Mouse (Mus musculus) forebrain, embryonic 12.5 days (tissue): Measurements from ENCODE around the gene Gm20696. TPM values are rescaled to one million over a fixed set of nuclear protein-coding genes. Genes with fewer than 3 reads are reported as not detected.

Experiments
- ATAC-seq: fragments of 200-750 bp; cut with Nextera tagmentation; 2 replicates; pipeline ENCODE4 v1.8.0; 2017; ENCODE audit warnings: moderate TSS enrichment; ENCODE audit not compliant: low FRiP score
- H3K27ac ChIP-seq: fragments of 300-500 bp; sonication (generic); 2 replicates; pipeline ENCODE4 v1.5.1; 2016; ENCODE audit warnings: mild to moderate bottlenecking
- H3K27me3 ChIP-seq: fragments of 300-500 bp; sonication (generic); 2 replicates; pipeline ENCODE4 v1.6.1; 2016; ENCODE audit warnings: mild to moderate bottlenecking
- H3K36me3 ChIP-seq: fragments of 300-500 bp; sonication (generic); replicated peaks from 2 replicates; pipeline ENCODE4 v1.6.1; 2016; ENCODE audit warnings: mild to moderate bottlenecking
- H3K4me1 ChIP-seq: fragments of 300-500 bp; sonication (generic); 2 replicates; pipeline ENCODE4 v1.6.1; 2016
- H3K4me2 ChIP-seq: fragments of 300-500 bp; sonication (generic); 2 replicates; pipeline ENCODE4 v1.6.1; 2016; ENCODE audit warnings: mild to moderate bottlenecking, moderate library complexity
- H3K4me3 ChIP-seq: fragments of 300-500 bp; sonication (generic); replicated peaks from 2 replicates; pipeline ENCODE4 v1.5.1; 2016; ENCODE audit warnings: mild to moderate bottlenecking
- H3K9ac ChIP-seq: fragments of 300-500 bp; sonication (generic); 2 replicates; pipeline ENCODE4 v1.6.1; 2016; ENCODE audit warnings: mild to moderate bottlenecking
- H3K9me3 ChIP-seq: fragments of 300-500 bp; sonication (generic); 2 replicates; pipeline ENCODE4 v1.6.1; 2016
- WGBS: fragments of 180-500 bp; shearing (Covaris S2); methylation state at CpG from one replicate; pipeline ENCODE4 v1.1.7; 2016; 5-methylcytosine and 5-hydroxymethylcytosine counted together
- polyA plus RNA-seq: library from polyadenylated mRNA; unstranded; fragments of >200 nt; fragmentation: Nextera tagmentation; extraction: Ambion mirVana; gene quantifications from 2 replicates; pipeline ENCODE4 v1.2.1, GENCODE M21; 2016

The Gm20696 gene
- polyA plus RNA-seq, 1 experiment from 2014 or later: 6.0 TPM

- WGBS: 85% methylated on average over 5 of the region's 5 CpGs
- 0 out of 2 replicates have a peak, but pooled peaks cover 4% of the 10 kb centered on the region for H3K27me3 ChIP-seq
- ATAC-seq: no peak
- H3K4me2 ChIP-seq: no peak overlapping the region
- no peaks in the 10 kb centered on the region for H3K36me3 ChIP-seq
- no peak overlapping the region for H3K9ac ChIP-seq
- H3K9me3 ChIP-seq: no peaks in the 10 kb centered on the region
- no peak overlapping the region for H3K27ac ChIP-seq
- H3K4me1 ChIP-seq: no peaks in the 10 kb centered on the region
- H3K4me3 ChIP-seq: no peak overlapping the region
Observed at GRCm38 (mm10) chr6:99683974-99684373, 17.4 kb upstream of the Gm20696 start.

DNA sequence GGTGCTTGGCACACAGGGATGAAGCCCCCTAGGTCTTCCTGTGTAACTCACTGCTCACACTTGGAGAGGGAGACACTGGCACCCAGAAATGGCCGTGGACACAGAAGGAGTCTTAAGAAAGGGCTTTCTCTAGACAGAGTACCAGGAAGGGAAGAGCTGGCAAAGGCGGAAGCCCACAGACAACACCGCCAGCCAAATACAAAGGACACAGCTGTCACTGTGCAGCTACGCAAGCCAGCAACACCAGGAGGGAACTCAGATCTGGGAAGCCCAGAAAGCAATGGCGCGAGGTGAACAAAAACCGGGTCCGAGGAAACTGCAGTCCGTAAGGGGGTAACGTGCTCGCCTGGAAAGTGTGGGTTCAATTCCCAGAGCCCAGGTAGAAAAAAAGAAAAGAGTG lies 11.5 kb upstream of the Gm20696 start:
- 73% methylated on average over 11 of the region's 11 CpGs for WGBS
- ATAC-seq: 0 out of 2 replicates have a peak, but pooled peaks have one; percentile 17
- H3K4me1 ChIP-seq: peaks cover 10% of the 10 kb centered on the region; the same call in 1 of the 2 replicates
- H3K27ac ChIP-seq: peak overlapping the region; percentile 26; the same call in 1 of the 2 replicates
- H3K27me3 ChIP-seq: no peaks in the 10 kb centered on the region
- no peak overlapping the region for H3K9ac ChIP-seq
- H3K36me3 ChIP-seq: no peaks in the 10 kb centered on the region
- no peak overlapping the region for H3K4me2 ChIP-seq
- H3K4me3 ChIP-seq: no peak overlapping the region
- no peaks in the 10 kb centered on the region for H3K9me3 ChIP-seq

GRCm38 (mm10) chr6:99677325-99677724 lies 10.7 kb upstream of the Gm20696 start:
- H3K27ac ChIP-seq: no peak overlapping the region
- no peaks in the 10 kb centered on the region for H3K27me3 ChIP-seq
- WGBS: 88% methylated on average over 8 of the region's 8 CpGs
- H3K9me3 ChIP-seq: no peaks in the 10 kb centered on the region
- H3K4me1 ChIP-seq: peaks cover 10% of the 10 kb centered on the region; the same call in 1 of the 2 replicates
- ATAC-seq: no peak
- no peak overlapping the region for H3K4me2 ChIP-seq
- no peak overlapping the region for H3K9ac ChIP-seq
- H3K4me3 ChIP-seq: no peak overlapping the region
- H3K36me3 ChIP-seq: no peaks in the 10 kb centered on the region

GRCm38 (mm10) chr6:99674482-99674881 lies 7.9 kb upstream of the Gm20696 start:
- Histone ChIP-seq H3K4me1 (peaks cover 28% of the 10 kb centered on the region), H3K27me3 (no peaks in the 10 kb centered on the region), H3K4me2 (no peak overlapping the region), H3K4me3 (no peak overlapping the region), H3K36me3 (no peaks in the 10 kb centered on the region), H3K27ac (no peak overlapping the region), H3K9ac (no peak overlapping the region), H3K9me3 (no peaks in the 10 kb centered on the region)
- 51% methylated on average over 4 of the region's 4 CpGs for WGBS
- no peak for ATAC-seq

DNA sequence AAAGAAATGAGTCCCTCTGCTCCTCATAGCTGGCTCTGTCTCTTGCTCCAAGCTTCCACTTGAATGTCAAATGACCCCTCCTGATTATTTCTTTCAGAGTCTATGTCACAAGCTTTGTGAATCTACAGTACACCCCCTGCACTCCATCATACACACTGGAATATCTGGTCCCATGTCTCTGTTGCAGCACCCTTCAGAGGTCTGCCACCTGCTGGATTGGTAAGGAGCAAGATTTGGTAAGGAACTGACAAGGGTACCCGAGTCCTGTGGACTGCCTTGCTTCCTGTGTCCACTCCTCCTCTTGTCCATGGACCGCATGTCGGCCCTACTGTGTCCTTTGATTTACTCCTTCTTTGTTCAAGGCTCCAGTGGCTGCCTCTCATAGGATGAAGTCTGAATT lies 5.2 kb upstream of the Gm20696 start:
- H3K9ac ChIP-seq: no peak overlapping the region
- no peaks in the 10 kb centered on the region for H3K36me3 ChIP-seq
- no peak for ATAC-seq
- H3K27me3 ChIP-seq: peaks cover 9% of the 10 kb centered on the region; the same call in 1 of the 2 replicates
- H3K4me3 ChIP-seq: no peak overlapping the region
- H3K27ac ChIP-seq: no peak overlapping the region
- peaks cover 44% of the 10 kb centered on the region for H3K4me1 ChIP-seq
- no peak overlapping the region for H3K4me2 ChIP-seq
- H3K9me3 ChIP-seq: no peaks in the 10 kb centered on the region
- WGBS: 76% methylated on average over 3 of the region's 3 CpGs

GRCm38 (mm10) chr6:99670481-99671119 lies 4.0 kb upstream of the Gm20696 start:
- H3K9ac ChIP-seq: no peak overlapping the region
- no peaks in the 10 kb centered on the region for H3K36me3 ChIP-seq
- no peaks in the 10 kb centered on the region for H3K9me3 ChIP-seq
- peak; percentile 28; the same call in 1 of the 2 replicates for ATAC-seq
- WGBS: 56% methylated on average over 7 of the region's 7 CpGs
- H3K4me3 ChIP-seq: no peak overlapping the region
- H3K4me2 ChIP-seq: no peak overlapping the region
- H3K4me1 ChIP-seq: peaks cover 52% of the 10 kb centered on the region
- peaks cover 9% of the 10 kb centered on the region; the same call in 1 of the 2 replicates for H3K27me3 ChIP-seq
- H3K27ac ChIP-seq: peak overlapping the region; percentile 87

DNA sequence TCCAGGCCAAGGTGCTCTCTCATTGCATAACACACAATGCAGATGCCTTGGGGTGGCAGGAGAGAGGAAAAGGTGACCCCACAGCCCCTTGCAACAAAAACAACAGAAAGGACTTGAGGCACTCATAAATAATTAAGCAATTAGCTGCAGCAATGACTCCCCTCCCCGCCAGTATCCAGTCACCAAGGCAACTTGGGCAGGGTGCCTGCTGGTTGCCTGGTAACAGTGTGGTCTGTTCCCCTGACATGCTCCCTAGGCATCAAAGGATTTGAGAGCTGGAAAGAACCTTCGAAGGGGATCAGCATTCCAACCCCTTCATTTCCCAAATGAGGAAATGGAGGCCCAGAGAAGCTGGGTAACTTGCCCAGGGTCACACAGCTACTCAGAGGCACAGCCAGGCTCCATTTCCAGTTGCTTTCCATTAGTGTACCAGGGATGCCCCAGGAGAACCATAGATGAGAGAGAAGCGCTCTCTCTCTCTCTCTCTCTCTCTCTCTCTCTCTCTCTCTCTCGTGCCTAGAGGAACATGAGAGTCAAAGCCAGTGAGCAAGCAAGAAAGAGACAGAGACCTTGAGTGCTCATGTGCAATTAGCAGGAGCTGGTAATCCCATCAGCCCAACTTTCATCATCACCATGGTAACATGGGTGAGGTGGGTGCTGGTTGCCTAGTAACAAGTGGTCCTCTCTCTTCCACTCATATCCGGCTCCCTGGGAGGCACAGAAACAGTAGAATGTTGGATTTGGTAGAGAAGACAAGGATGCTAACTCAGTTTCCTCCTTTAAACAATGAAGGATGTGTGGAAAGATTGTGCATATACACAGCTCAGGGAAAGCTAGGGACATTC lies 3.1 kb upstream of the Gm20696 start:
- WGBS: 11% methylated on average over 5 of the region's 5 CpGs
- ATAC-seq: peak; percentile 84
- Histone ChIP-seq H3K4me3 (no peak overlapping the region), H3K9ac (no peak overlapping the region), H3K27me3 (peaks cover 15% of the 10 kb centered on the region), H3K4me2 (peak overlapping the region; percentile 24; the same call in 1 of the 2 replicates), H3K27ac (peak overlapping the region; percentile 87), H3K36me3 (no peaks in the 10 kb centered on the region), H3K9me3 (no peaks in the 10 kb centered on the region), H3K4me1 (peaks cover 57% of the 10 kb centered on the region)

GRCm38 (mm10) chr6:99667290-99667689 lies 693 bp upstream of the Gm20696 start:
- Histone ChIP-seq H3K9me3 (no peaks in the 10 kb centered on the region), H3K4me1 (peaks cover 62% of the 10 kb centered on the region), H3K9ac (0 out of 2 replicates have a peak overlapping the region, but pooled peaks have one; percentile 79), H3K27me3 (peaks cover 24% of the 10 kb centered on the region), H3K4me3 (peak overlapping the region; percentile 81), H3K4me2 (peak overlapping the region; percentile 88), H3K27ac (peak overlapping the region; percentile 75), H3K36me3 (no peaks in the 10 kb centered on the region)
- 48% methylated on average over 8 of the region's 8 CpGs for WGBS
- ATAC-seq: no peak

- no peak for ATAC-seq
- H3K9me3 ChIP-seq: no peaks in the 10 kb centered on the region
- peaks cover 58% of the 10 kb centered on the region for H3K4me1 ChIP-seq
- peak overlapping the region; percentile 79 for H3K9ac ChIP-seq
- 34% methylated on average over 16 of the region's 16 CpGs for WGBS
- no peaks in the 10 kb centered on the region for H3K36me3 ChIP-seq
- H3K27me3 ChIP-seq: peaks cover 24% of the 10 kb centered on the region
- peak overlapping the region; percentile 88 for H3K4me2 ChIP-seq
- peak overlapping the region; percentile 81 for H3K4me3 ChIP-seq
- no peak overlapping the region for H3K27ac ChIP-seq
Observed at GRCm38 (mm10) chr6:99665457-99666317, 910 bp downstream of the Gm20696 start.

DNA sequence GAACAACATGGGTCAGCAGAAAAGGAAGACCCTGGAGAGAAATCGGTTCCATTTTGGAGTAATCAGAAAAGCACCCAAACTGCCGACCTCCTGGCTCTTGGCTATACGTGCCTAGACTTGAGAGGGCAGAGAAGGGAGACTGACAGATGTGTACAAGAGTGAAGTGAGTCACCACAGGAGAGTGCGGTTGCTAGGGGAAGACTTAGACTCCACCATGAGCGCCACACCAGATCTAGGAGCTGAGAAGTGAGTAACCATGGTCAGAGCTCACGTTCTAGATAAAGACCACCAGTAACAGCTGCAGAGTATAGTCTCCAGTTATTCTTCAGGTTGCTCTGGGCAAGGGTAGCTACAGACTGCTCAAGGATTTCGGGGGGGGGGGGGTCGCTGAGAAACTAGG lies 3.4 kb downstream of the Gm20696 start:
- Histone ChIP-seq H3K27ac (no peak overlapping the region), H3K4me3 (no peak overlapping the region), H3K4me1 (peaks cover 45% of the 10 kb centered on the region), H3K4me2 (no peak overlapping the region), H3K27me3 (peaks cover 20% of the 10 kb centered on the region), H3K36me3 (no peaks in the 10 kb centered on the region), H3K9ac (no peak overlapping the region), H3K9me3 (no peaks in the 10 kb centered on the region)
- 71% methylated on average over 8 of the region's 8 CpGs for WGBS
- no peak for ATAC-seq

GRCm38 (mm10) chr6:99660443-99660842 lies 6.2 kb downstream of the Gm20696 start:
- H3K9ac ChIP-seq: no peak overlapping the region
- H3K27ac ChIP-seq: no peak overlapping the region
- H3K4me2 ChIP-seq: no peak overlapping the region
- ATAC-seq: no peak
- peaks cover 25% of the 10 kb centered on the region for H3K4me1 ChIP-seq
- peaks cover 15% of the 10 kb centered on the region for H3K27me3 ChIP-seq
- WGBS: 61% methylated on average over 3 of the region's 3 CpGs
- no peak overlapping the region for H3K4me3 ChIP-seq
- no peaks in the 10 kb centered on the region for H3K36me3 ChIP-seq
- H3K9me3 ChIP-seq: no peaks in the 10 kb centered on the region

- H3K4me2 ChIP-seq: no peak overlapping the region
- H3K4me1 ChIP-seq: peaks cover 16% of the 10 kb centered on the region
- WGBS: 86% methylated on average over 10 of the region's 10 CpGs
Observed at GRCm38 (mm10) chr6:99658586-99658985, 8.0 kb downstream of the Gm20696 start.

More at GRCm38 (mm10) chr6:99658586-99658985, 8.0 kb downstream of the Gm20696 start:
- H3K9me3 ChIP-seq: no peaks in the 10 kb centered on the region
- no peak overlapping the region for H3K27ac ChIP-seq
- no peak overlapping the region for H3K9ac ChIP-seq
- no peak overlapping the region for H3K4me3 ChIP-seq
- ATAC-seq: no peak
- 0 out of 2 replicates have a peak, but pooled peaks cover 4% of the 10 kb centered on the region for H3K27me3 ChIP-seq
- no peaks in the 10 kb centered on the region for H3K36me3 ChIP-seq
